Mouse (Mus musculus): ENCODE data around the gene Gm29094. TPM values are rescaled to one million over a fixed set of nuclear protein-coding genes. Genes with fewer than 3 reads are reported as not detected.

The Gm29094 gene
- polyA plus RNA-seq (2015; fragmentation: Illumina TruSeq; extraction: RNeasy Lipid Tissue Mini Kit (QIAGEN cat#74804); ENCODE audit: insufficient read depth, low replicate concordance): 5.7 TPM

GRCm38 (mm10) chr9:89198969-89199416 is at the start of gene Gm29094, which contains the start of gene Bcl2a1b:
TSS of gene Gm29094 (plus strand) at chr9:89199379.
TSS of gene Bcl2a1b (plus strand) at chr9:89199209.

DNA sequence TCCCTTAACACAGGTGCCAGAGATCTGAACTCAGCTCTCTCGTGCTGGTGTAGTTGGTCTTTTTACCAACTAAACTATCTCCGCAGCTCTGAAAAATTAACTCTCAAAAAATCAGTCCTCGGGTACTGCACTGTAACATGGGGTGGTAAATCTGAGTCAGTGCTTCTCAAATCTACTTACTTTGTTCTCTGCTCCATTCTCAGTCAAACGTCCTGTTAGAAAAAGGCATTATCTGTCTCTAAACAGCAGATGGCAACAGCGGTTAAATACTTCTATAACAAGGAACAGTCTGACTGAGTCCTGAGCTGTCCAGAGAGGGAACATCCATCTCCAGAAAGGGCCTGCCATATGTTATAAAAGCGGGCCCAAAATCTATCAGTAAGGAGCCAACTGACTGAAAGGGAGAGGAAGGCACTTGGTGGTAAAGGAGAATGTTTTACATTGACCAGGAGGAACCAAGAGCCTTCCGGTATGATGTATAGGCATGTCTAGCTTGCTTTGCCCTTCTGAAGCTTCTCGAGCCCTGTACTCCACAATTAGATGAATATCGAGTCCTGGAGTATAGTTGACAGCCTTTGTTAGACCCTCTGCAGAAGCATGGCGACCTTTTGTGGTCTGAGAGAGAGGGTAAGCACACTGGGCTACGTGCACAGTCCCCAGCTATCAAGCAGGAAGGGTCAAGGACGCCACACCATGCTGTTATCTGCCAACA is 11.3 kb downstream of the Gm29094 start, which contains the start of gene Mthfs:
TSS of gene Mthfs (plus strand) at position 324 of the 712 bp plus-strand sequence.

Other genes starting within 250 kb of the Gm29094 start
- gene Bcl2a1a, start 242.5 kb upstream of the Gm29094 start, polyA plus RNA-seq (2015; fragmentation: Illumina TruSeq; extraction: RNeasy Lipid Tissue Mini Kit (QIAGEN cat#74804); ENCODE audit: insufficient read depth, low replicate concordance): 75.0 TPM
- gene Trim43b, start 106.5 kb upstream of the Gm29094 start, polyA plus RNA-seq (2015; fragmentation: Illumina TruSeq; extraction: RNeasy Lipid Tissue Mini Kit (QIAGEN cat#74804); ENCODE audit: insufficient read depth, low replicate concordance): 0.14 TPM
- gene Bcl2a1b, start 170 bp upstream of the Gm29094 start, polyA plus RNA-seq (2015; fragmentation: Illumina TruSeq; extraction: RNeasy Lipid Tissue Mini Kit (QIAGEN cat#74804); ENCODE audit: insufficient read depth, low replicate concordance): 229 TPM
- gene Mthfs, start 11.3 kb downstream of the Gm29094 start, polyA plus RNA-seq (2015; fragmentation: Illumina TruSeq; extraction: RNeasy Lipid Tissue Mini Kit (QIAGEN cat#74804); ENCODE audit: insufficient read depth, low replicate concordance): 45.4 TPM

All from spleen, adult 10 weeks (tissue).